Mouse (Mus musculus) heart, postnatal 0 days (tissue): ENCODE measurements around the gene Alpk1. TPM values are rescaled to one million over a fixed set of nuclear protein-coding genes. Genes with fewer than 3 reads are reported as not detected.

Experiments used
- ATAC-seq: fragments of 200-750 bp; cut with Nextera tagmentation; 2 replicates; pipeline ENCODE4 v1.8.0; 2017; ENCODE audit warnings: low read depth, moderate number of reproducible peaks, moderate library complexity; ENCODE audit not compliant: insufficient read depth
- DNase-seq: peaks from one replicate; pipeline ENCODE4 v3.0.0-alpha.2; 2016; ENCODE audit warnings: low spot score
- H3K27ac ChIP-seq: fragments of 300-500 bp; sonication (generic); 2 replicates; pipeline ENCODE4 v1.5.1; 2014; ENCODE audit warnings: low read depth, mild to moderate bottlenecking
- H3K27me3 ChIP-seq: fragments of 300-500 bp; sonication (generic); 2 replicates; pipeline ENCODE4 v1.6.1; 2014; ENCODE audit warnings: low read length, mixed read lengths; ENCODE audit not compliant: control insufficient read depth, insufficient read depth
- H3K36me3 ChIP-seq: fragments of 300-500 bp; sonication (generic); replicated peaks from 2 replicates; pipeline ENCODE4 v1.6.1; 2014; ENCODE audit warnings: low read length, mixed read lengths; ENCODE audit not compliant: control insufficient read depth, insufficient read depth
- H3K4me1 ChIP-seq: fragments of 300-500 bp; sonication (generic); 2 replicates; pipeline ENCODE4 v1.6.1; 2014; ENCODE audit warnings: antibody characterized with exemption; ENCODE audit not compliant: control insufficient read depth, insufficient read depth
- H3K4me2 ChIP-seq: fragments of 300-500 bp; sonication (generic); 2 replicates; pipeline ENCODE4 v1.6.1; 2014; ENCODE audit warnings: low read depth, mild to moderate bottlenecking, low read length, moderate library complexity
- H3K4me3 ChIP-seq: fragments of 300-500 bp; sonication (generic); 2 replicates; pipeline ENCODE4 v1.5.1; 2014; ENCODE audit warnings: low read depth, low read length
- H3K9ac ChIP-seq: fragments of 300-500 bp; sonication (generic); replicated peaks from 2 replicates; pipeline ENCODE4 v1.6.1; 2014; ENCODE audit warnings: low read depth, low read length, mixed read lengths
- H3K9me3 ChIP-seq: fragments of 300-500 bp; sonication (generic); replicated peaks from 2 replicates; pipeline ENCODE4 v1.6.1; 2016; ENCODE audit warnings: low read length; ENCODE audit not compliant: control insufficient read depth
- CTCF ChIP-seq: IDR thresholded peaks from 2 replicates; pipeline ENCODE4 v1.5.1; 2016; ENCODE audit warnings: antibody characterized with exemption, control low read depth, low read depth
- EP300 ChIP-seq: IDR thresholded peaks from 2 replicates; pipeline ENCODE4 v1.6.1; 2016; ENCODE audit warnings: antibody characterized with exemption, low read depth
- WGBS: fragments of 180-500 bp; shearing (Covaris S2); extraction: QIAGEN DNeasy Blood & Tissue Kit; methylation state at CpG from one replicate; pipeline ENCODE4 v1.1.7; 2014; 5-methylcytosine and 5-hydroxymethylcytosine counted together
- polyA plus RNA-seq: library from polyadenylated mRNA; unstranded; fragments of >200 nt; fragmentation: Nextera tagmentation; extraction: Ambion mirVana; gene quantifications from 2 replicates; pipeline ENCODE4 v1.2.1, GENCODE M21; 2015
- total RNA-seq: library from RNA; depleted of rRNA; stranded (reverse); fragments of >200 nt; gene quantifications from 2 replicates; pipeline ENCODE4 v1.2.3, GENCODE M21; 2014; ENCODE audit warnings: low replicate concordance

The Alpk1 gene
- total and polyA plus RNA-seq, 2 experiments from 2014 or later: 0.55 to 1.2 TPM

DNA sequence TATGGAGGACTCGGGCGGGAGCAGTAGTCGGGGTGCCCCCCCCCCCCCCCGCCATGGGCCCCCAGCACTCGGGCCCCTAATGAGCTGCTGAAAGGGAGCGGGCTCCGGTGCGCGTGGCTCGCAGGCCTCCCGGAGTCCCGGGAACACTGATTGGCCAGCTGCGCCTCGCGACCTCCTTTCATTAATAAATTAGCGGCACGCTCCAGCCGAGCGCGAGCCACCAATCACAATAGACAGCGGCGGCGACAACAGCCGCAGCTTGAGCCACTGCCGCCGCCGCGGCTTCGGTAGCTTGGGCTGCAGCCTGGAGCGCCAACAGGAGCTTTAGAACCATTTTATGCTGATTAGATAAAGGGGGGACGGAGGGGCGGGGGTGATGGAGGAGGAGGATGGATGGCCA is 147.8 kb downstream of the Alpk1 start:
- H3K4me2 ChIP-seq: peak overlapping the region; percentile 77
- H3K36me3 ChIP-seq: no peaks in the 10 kb centered on the region
- no peak for DNase-seq
- WGBS: 1% methylated on average over 31 of the region's 32 CpGs
- peaks cover 95% of the 10 kb centered on the region for H3K27me3 ChIP-seq
- H3K4me3 ChIP-seq: peak overlapping the region; percentile 50
- H3K4me1 ChIP-seq: peaks cover 12% of the 10 kb centered on the region; the same call in 1 of the 2 replicates
- TF ChIP-seq EP300 (no peak), CTCF (no peak)
- H3K9ac ChIP-seq: no peak overlapping the region
- H3K27ac ChIP-seq: no peak overlapping the region
- no peak; the same call in 1 of the 2 replicates for ATAC-seq
- H3K9me3 ChIP-seq: no peaks in the 10 kb centered on the region

GRCm38 (mm10) chr3:127631582-127631981 is 148.7 kb downstream of the Alpk1 start:
- WGBS: 2% methylated on average over 10 of the region's 10 CpGs

DNA sequence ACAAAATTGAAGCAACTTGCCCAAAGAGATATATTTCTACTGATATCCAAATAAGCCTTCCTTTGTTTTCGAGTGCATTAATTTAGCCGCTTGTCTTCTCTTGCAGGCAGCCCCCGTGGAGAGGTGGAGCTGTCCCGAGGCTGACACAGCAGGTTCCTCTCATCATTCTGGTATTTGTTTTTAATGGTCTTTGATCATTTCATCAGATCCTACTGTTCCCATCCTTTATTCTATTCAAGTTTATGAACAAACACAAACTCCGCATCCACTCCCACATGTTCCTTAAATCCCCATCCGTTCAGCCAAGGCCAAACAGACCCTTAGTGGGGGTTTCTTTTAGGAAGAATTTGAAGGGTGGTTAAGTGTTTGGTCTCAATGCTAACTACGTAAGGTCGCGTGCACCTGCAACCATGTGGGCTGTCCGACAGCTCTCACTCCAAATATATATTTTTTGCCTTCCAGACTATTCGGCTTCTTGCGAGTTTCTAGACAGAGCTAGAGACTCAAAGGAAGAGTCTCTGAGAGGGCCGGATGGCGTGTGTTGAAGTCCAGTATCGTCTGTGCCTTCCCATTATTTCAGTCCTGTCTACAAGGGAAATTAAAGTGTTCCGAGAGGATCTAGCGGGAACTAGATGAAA is 149.5 kb downstream of the Alpk1 start:
- H3K36me3 ChIP-seq: no peaks in the 10 kb centered on the region
- TF ChIP-seq EP300: no peak
- TF ChIP-seq CTCF: no peak
- DNase-seq (no peak), ATAC-seq (no peak)
- H3K4me3 ChIP-seq: no peak overlapping the region
- 10% methylated on average over 17 of the region's 17 CpGs for WGBS
- no peak overlapping the region for H3K9ac ChIP-seq
- H3K4me1 ChIP-seq: peaks cover 12% of the 10 kb centered on the region; the same call in 1 of the 2 replicates
- no peak overlapping the region for H3K27ac ChIP-seq
- H3K27me3 ChIP-seq: peaks cover 96% of the 10 kb centered on the region
- H3K9me3 ChIP-seq: no peaks in the 10 kb centered on the region
- H3K4me2 ChIP-seq: no peak overlapping the region

More at GRCm38 (mm10) chr3:127631582-127631981, 148.7 kb downstream of the Alpk1 start:
- ATAC-seq (no peak), DNase-seq (no peak)
- Histone ChIP-seq H3K4me2 (no peak overlapping the region), H3K36me3 (no peaks in the 10 kb centered on the region), H3K9me3 (no peaks in the 10 kb centered on the region), H3K4me3 (no peak overlapping the region), H3K4me1 (peaks cover 12% of the 10 kb centered on the region; the same call in 1 of the 2 replicates), H3K27ac (no peak overlapping the region), H3K27me3 (peaks cover 95% of the 10 kb centered on the region), H3K9ac (no peak overlapping the region)
- TF ChIP-seq EP300: no peak
- TF ChIP-seq CTCF: no peak

DNA sequence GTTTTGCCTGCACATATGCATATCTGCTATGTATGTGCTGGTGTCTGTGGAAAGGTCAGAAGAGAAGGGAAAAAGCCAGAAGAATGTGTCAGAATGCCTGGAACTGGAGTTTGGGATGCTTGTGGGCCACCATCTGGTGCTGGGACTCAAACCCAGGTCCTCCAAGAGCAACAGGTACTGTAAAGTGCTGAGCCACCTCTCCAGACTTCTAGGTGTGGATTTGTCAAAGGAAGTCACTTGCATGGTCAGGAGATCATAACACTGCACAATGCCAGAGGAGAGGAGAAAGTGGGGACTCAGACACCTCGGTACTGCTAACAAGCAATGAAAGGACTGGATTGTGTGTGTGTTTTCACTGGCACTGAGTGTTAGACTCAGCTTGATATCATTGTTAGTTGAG is 150.1 kb downstream of the Alpk1 start:
- no peak overlapping the region for H3K9ac ChIP-seq
- H3K4me1 ChIP-seq: peaks cover 12% of the 10 kb centered on the region; the same call in 1 of the 2 replicates
- H3K4me3 ChIP-seq: no peak overlapping the region
- TF ChIP-seq CTCF (no peak), EP300 (no peak)
- 12% methylated on average over 1 of the region's 1 CpGs for WGBS
- H3K27me3 ChIP-seq: peaks cover 97% of the 10 kb centered on the region
- no peaks in the 10 kb centered on the region for H3K9me3 ChIP-seq
- no peaks in the 10 kb centered on the region for H3K36me3 ChIP-seq
- H3K4me2 ChIP-seq: no peak overlapping the region
- ATAC-seq (no peak), DNase-seq (no peak)
- H3K27ac ChIP-seq: no peak overlapping the region

GRCm38 (mm10) chr3:127628311-127629184 is 151.8 kb downstream of the Alpk1 start:
- H3K4me1 ChIP-seq: peaks cover 7% of the 10 kb centered on the region; the same call in 1 of the 2 replicates

More at GRCm38 (mm10) chr3:127628311-127629184, 151.8 kb downstream of the Alpk1 start:
- Histone ChIP-seq H3K9me3 (no peaks in the 10 kb centered on the region), H3K27ac (no peak overlapping the region), H3K9ac (no peak overlapping the region), H3K36me3 (no peaks in the 10 kb centered on the region), H3K4me3 (no peak overlapping the region; the same call in 1 of the 2 replicates), H3K27me3 (peaks cover 95% of the 10 kb centered on the region), H3K4me2 (no peak overlapping the region)
- 5% methylated on average over 37 of the region's 37 CpGs for WGBS
- no peak for DNase-seq
- TF ChIP-seq EP300: no peak
- no peak for TF ChIP-seq CTCF
- ATAC-seq: no peak
